Mouse (Mus musculus) right cerebral cortex, postnatal 36 days (tissue): ENCODE measurements around the gene Slc22a8.

ENCODE experiments used
- DNase-seq, 2 experiments: peaks; one replicate each; pipeline ENCODE4 v3.0.0; 2022; ENCODE audit warnings: low spot score in 2 of 2, mixed read lengths in 1 of 2

Slc22a8 gene

DNA sequence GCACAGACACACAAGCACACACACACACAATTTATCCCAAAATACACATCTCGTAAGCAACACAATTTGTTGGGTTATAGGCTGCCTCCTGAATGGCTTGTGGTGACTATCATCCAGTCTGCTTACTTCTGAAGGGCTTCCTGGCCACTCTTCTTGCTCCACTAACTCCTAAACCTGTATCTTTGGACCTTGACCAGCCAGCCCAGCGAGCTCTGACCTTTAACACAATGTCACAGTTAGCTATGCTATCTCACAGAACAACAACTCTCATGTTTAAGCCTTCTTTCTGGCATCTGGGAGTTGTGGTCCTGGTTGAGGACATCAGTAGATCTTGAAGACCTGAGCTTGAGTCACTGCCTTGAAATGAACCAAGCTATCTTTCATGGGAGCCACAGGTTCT, 8.2 kb downstream of the Slc22a8 start:
- DNase-seq, result no peak

DNA sequence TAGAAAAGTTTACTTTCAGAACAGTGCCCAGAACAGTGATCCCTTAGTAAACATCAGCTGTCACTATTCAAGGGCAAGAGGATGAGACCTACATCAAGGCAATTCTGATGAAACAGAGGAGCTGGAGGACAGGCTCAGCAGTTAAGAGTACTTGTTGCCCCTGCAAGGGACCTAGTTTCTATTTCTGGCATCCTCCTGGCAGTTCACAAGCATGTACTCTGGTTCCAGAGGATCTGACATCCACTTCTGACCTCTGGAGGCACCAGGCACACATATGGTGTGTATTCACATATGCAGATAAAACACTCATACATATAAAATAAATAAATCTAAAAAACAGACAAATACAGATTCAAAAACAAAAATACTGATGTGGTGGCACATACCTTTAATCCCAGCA, 10.9 kb downstream of the Slc22a8 start:
- no peak for DNase-seq

GRCm38 (mm10) chr19:8602914-8603313, 11.9 kb downstream of the Slc22a8 start:
- DNase-seq, result no peak

DNA sequence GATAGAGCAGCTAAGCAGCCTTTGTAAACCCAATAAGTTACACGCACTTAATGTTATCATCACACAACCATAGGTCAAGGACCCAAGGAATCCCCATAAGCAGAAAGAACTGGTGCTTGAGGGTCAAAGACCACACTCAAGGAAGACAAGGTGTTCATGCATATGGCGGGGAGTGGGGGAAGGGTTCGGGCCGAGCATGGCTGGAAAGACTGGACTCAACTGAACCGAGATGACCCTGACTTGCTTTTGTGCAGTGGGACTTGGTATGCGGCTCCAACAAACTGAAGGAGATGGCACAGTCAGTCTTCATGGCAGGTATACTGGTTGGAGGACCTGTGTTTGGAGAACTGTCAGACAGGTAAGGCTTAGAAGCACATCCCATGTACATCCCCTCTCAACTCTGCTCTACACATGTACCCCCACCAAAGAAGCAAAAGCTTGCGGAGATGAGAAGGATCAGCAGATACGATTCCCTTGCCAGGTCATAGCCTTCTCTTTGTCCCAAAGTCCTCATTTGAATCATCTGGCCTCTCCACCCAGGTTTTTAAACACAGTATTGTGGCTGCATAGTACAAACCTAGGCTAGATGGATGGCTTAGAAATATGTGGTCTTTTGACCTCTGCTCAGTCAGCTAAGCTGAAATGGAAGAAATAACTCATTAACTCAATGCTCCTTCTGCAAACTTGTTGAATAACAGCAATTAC, 13.6 kb downstream of the Slc22a8 start:
- DNase-seq, result no peak

DNA sequence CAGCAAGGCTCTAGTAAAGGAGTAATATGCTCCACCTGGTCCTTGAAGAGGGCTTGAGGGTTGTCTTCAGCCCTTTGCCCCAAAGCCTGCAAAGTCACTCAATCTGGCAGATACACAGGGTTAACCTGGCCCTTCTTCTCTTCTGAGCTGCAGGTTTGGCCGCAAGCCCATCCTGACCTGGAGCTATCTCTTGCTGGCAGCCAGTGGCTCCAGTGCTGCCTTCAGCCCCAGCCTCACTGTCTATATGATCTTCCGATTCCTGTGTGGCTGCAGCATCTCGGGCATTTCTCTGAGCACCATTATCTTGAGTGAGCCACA, 14.1 kb downstream of the Slc22a8 start:
- no peak for DNase-seq

GRCm38 (mm10) chr19:8611358-8612123, 20.5 kb downstream of the Slc22a8 start:
- no peak for DNase-seq

DNA sequence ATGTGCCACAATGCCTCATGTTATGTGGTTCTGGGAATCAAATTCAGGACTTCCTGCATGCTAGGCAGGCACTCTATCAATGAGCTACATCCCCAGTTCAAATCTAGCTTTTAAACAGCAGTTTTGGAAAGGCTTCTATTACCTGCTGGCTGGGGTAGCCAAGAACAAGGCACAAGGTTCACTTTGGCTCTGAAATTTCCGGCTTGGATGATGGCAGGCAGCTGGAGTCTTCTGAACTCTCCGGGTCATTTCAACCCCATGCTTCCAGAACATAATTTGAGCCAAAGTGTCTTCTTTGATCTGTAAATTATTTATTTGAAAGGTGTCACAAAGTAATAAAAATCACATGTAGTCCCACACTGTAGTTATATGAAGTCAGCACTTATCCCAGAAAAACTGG, 22.1 kb downstream of the Slc22a8 start:
- DNase-seq, result no peak

DNA sequence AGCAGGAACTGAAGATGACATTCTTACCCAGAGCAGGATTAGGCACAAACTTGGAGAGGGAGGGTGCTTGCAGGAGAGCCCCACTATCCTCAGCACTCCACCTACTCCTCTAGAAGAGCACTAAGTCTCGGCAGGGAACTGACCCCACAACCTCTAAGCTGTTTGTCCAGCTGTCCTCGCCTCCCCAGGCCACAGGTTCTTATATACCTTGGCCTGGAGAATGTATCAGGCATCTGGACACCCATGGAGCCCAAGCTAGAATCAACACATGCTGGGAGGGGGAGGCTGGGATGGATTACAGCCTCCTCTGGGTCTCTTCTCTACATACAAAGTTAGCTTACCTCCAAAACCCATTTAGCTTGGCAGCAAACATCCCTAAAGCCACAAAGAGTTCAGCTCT, 23.3 kb downstream of the Slc22a8 start:
- no peak for DNase-seq

DNA sequence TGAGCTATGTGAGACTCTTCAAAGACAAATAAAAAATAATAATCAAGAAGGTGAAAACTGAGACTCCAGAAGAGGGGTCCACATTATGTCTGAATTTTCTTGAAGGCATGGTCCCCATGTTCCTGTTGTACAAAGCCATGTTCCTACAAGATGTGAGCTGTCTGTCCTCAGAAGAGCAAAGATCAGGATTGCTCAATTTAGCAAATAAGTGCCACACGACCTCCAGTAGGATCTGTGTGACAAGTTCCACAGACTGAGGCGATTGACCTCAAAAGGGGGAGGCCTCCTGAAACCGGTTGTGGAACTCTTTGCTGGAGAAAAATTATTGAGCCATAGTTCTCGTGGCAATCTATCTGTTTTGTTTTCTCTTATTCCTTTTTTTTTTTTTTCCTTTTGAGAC, 25.3 kb downstream of the Slc22a8 start:
- no peak for DNase-seq

- DNase-seq, result no peak
Observed at GRCm38 (mm10) chr19:8617904-8618303, 26.9 kb downstream of the Slc22a8 start, which contains the start of gene Slc22a6. Gene Slc22a6, plus strand, starts transcription at chr19:8618039.

GRCm38 (mm10) chr19:8621098-8621497, 30.0 kb downstream of the Slc22a8 start:
- no peak for DNase-seq

DNA sequence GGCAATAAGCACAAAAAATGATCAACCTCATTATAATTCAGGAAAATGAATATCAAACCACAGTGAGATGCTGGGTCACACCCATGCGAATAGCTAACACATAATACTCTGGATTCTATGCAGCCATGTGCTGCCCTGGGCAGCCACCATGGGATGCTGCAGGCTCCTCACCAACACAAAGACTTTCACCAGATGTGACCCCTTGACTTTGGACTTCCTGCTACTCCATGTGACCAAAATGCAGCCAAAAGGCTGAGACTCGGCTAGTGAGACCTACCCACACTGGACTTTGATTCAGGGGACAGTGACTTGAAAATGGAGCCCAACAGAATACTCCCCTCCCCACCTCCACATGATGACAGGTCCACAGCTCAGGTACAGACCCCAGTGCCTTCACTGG, 39.2 kb downstream of the Slc22a8 start:
- DNase-seq, result no peak

DNA sequence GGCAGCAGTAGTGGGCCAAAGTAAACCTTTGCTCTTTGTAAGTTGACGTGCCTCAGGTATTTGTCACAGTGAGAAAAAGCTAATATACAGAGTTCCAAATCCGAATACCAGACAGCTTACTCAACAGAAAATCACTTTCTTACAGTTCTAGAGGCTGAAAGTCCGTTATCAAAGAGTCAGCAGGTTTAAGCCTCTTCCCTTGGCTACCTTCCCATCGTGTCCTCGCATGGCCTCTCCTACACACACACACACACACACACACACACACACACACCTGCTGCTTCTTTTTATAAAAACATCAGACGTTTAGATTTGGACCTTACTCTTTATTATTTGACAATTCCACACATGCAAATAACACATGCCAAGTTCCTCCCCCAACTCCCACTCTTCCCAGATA, 39.8 kb downstream of the Slc22a8 start:
- no peak for DNase-seq

DNA sequence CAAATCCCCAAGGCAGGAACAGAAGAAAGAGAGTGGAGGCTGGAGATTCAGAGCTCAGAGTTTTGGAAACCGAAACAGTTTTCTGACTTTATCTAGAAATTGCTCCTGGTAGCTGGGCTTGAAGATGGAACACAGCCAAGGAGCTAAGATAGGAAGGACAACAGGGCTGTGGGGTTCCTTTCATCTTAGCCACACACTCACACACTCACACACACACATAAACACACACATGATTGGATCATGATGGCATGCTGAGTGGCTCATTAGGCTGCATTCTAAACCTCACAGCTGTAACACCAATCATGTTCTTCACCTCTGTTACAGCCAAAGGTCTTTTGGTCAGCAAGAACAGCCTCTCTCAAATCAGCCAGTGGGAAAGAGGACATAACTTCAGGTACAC, 41.0 kb downstream of the Slc22a8 start:
- DNase-seq, result no peak

GRCm38 (mm10) chr19:8642086-8642485, 51.0 kb downstream of the Slc22a8 start:
- DNase-seq, result no peak

DNA sequence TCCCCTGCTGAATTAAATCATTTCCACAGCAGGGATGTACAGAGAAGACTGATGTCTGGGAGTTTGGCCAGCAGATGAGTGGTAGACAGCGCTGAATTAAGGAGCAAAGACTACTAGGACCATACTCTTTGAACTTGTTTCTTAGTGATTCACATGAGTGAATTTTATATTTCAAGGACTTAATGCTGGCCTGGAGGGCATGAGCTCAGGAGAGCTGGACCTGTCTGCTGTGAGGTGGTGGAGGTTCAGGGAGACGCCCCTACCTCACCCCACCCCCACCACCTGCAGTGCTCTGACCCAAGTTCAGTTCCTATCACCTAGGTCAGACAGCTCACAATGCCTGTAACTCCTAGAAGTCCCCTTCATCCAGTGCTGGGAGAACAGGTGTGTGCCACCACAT, 55.3 kb downstream of the Slc22a8 start:
- DNase-seq, result no peak

DNA sequence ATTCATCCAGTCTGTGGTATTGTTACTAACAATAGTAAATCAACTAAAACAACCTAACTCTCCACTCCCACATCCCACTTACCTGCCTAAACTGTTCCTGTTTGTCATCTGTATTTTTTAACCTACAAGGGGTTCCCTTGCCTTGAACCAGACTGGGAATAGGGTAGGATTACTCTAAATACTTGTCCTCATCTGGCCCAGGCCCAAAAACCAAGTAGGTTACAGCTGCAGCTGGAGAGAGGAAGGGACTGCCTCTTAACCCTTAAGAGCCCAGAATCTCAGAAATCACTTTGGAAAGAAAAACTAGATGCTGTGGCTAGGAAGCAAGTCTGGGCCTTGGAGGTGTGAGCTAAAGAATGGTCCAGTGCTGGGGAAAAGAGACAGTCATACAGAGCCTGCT, 64.8 kb downstream of the Slc22a8 start:
- DNase-seq, result no peak

DNA sequence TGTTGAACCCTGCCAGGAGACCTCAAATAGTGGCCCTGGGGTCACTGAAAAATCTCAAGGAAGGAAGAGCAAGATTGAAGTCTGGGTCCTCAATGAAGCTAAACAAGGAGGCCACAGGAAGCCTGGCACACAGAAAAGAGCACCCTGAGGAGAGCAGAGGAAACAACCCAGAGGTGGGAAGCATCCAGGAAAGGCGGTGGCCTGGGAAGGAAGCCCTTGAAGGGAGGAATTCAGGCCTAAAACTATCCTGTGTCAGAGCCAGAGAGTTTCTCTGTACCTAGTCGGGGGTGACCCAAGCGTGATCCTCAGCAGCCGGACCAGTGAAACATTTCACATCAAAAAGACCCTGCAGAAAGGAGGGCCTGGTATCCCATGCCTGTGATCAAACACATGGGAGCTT, 65.3 kb downstream of the Slc22a8 start:
- DNase-seq, result no peak
